Comparison of ENCODE assay signal across 12 mouse cellular contexts in genomic region chr16:68614041-68614440, GRCm38 (mm10).
DNase-seq lines count a peak whose midpoint lies in the region; TF ChIP-seq lines count a peak whose summit lies in the region.
"Had no signal": no experiment of that assay in that cellular context is flagged by ENCODE, and none has a peak within 500 bp of the region (broad histone marks: within the 10 kb centered on the region; RNA-seq: fewer than 3 reads in every experiment).

No protein-coding gene starts in this region.

- H3K79me2 ChIP-seq in liver, adult 2 months (ENCODE audit: control insufficient read depth, insufficient read depth, low read length), result no peaks in the 10 kb centered on the region

- no peaks in the 10 kb centered on the region for H3K27me3 ChIP-seq in liver, adult 2 months (ENCODE audit: control insufficient read depth, insufficient read depth, low read length)
- H3K27me3 ChIP-seq: heart, embryonic 13.5 days; limb, embryonic 12.5 days; midbrain, embryonic 13.5 days had no signal

- no peak overlapping the region for H3K9ac ChIP-seq in liver, adult 2 months (ENCODE audit: low read depth, low read length)
- H3K9ac ChIP-seq: heart, embryonic 13.5 days; limb, embryonic 12.5 days; midbrain, embryonic 13.5 days had no signal

- no peak overlapping the region for H3K4me3 ChIP-seq in liver, adult 2 months (ENCODE audit: insufficient read depth, low read depth, low read length)
- H3K4me3 ChIP-seq: heart, embryonic 13.5 days; limb, embryonic 12.5 days; midbrain, embryonic 13.5 days had no signal

- H3K4me1 ChIP-seq in liver, adult 2 months (ENCODE audit: control insufficient read depth, insufficient read depth, low read length), result no peaks in the 10 kb centered on the region
- H3K4me1 ChIP-seq: heart, embryonic 13.5 days; limb, embryonic 12.5 days; midbrain, embryonic 13.5 days had no signal

- H3K27ac ChIP-seq in liver, adult 2 months (replicated peaks; ENCODE audit: insufficient read depth, low read depth, low read length), result no peak overlapping the region
- H3K27ac ChIP-seq: heart, embryonic 13.5 days; limb, embryonic 12.5 days; midbrain, embryonic 13.5 days had no signal

- no peaks in the 10 kb centered on the region for H3K36me3 ChIP-seq in liver, adult 2 months (ENCODE audit: control insufficient read depth, insufficient read depth, low read length)
- H3K36me3 ChIP-seq: heart, embryonic 13.5 days; limb, embryonic 12.5 days; midbrain, embryonic 13.5 days had no signal

- no peak for TF ChIP-seq CTCF in liver, adult 2 months (IDR thresholded peaks at IDR 0.05; ENCODE audit: low read depth, low read length)

- TF ChIP-seq POLR2A in liver, adult 2 months (IDR thresholded peaks at IDR 0.05; ENCODE audit: extremely low read depth, insufficient read depth, low read length), result no peak

- WGBS in liver, adult 2 months, result 66% methylated on average over 2 of the region's 2 CpGs

- peak; percentile 67 for DNase-seq in embryo, embryonic 10 days (ENCODE audit: low spot score)
- no peak for DNase-seq in embryo, embryonic 9.5 days (ENCODE audit: extremely low spot score)
- DNase-seq in liver, adult 2 months (ENCODE audit: extremely low read depth, low read depth, low spot score), result peak; percentile 8
- DNase-seq in liver (no peak), NIH3T3 (ENCODE audit: low read depth) (peak; percentile 8)
- peak; percentile 1 for DNase-seq in induced T-regulatory cell, adult 2 months (ENCODE audit: low read depth)
- no peak for DNase-seq in spleen, adult 12 weeks (ENCODE audit: low spot score)
- no peak for DNase-seq in kidney, postnatal 14 days
- DNase-seq: adrenal gland, postnatal 14 days had no signal

Comparison
In these comparisons a context has a peak if more than half of its experiments do, and no peak if none do; other contexts are left out.
1. DNase-seq: peak in embryo, embryonic 10 days (single experiment), liver, adult 2 months (single experiment), NIH3T3 (single experiment) and induced T-regulatory cell, adult 2 months (single experiment); none in embryo, embryonic 9.5 days (single experiment), liver (single experiment), spleen, adult 12 weeks (single experiment) and kidney, postnatal 14 days (single experiment).